Mouse (Mus musculus) neural tube, embryonic 15.5 days (tissue): ENCODE data around the gene Gstp3. TPM values are rescaled to one million over a fixed set of nuclear protein-coding genes. Genes with fewer than 3 reads are reported as not detected.
A peak's percentile ranks its signal among the peaks of the same experiment; 100 is the strongest.

Source experiments
- ATAC-seq: fragments of 200-750 bp; cut with Nextera tagmentation; 2 replicates; pipeline ENCODE4 v1.8.0; 2017; ENCODE audit warnings: mild to moderate bottlenecking, moderate TSS enrichment, moderate library complexity; ENCODE audit not compliant: low FRiP score
- H3K27ac ChIP-seq: fragments of 300-500 bp; sonication (generic); replicated peaks from 2 replicates; pipeline ENCODE4 v1.5.1; 2015; ENCODE audit warnings: mild to moderate bottlenecking, inconsistent platforms
- H3K27me3 ChIP-seq: fragments of 300-500 bp; sonication (generic); replicated peaks from 2 replicates; pipeline ENCODE4 v1.6.1; 2015; ENCODE audit warnings: inconsistent platforms
- H3K36me3 ChIP-seq: fragments of 300-500 bp; sonication (generic); 2 replicates; pipeline ENCODE4 v1.6.1; 2015; ENCODE audit warnings: inconsistent platforms
- H3K4me1 ChIP-seq: fragments of 300-500 bp; sonication (generic); 2 replicates; pipeline ENCODE4 v1.6.1; 2015; ENCODE audit warnings: inconsistent platforms
- H3K4me2 ChIP-seq: fragments of 300-500 bp; sonication (generic); 2 replicates; pipeline ENCODE4 v1.6.1; 2015; ENCODE audit warnings: inconsistent platforms, mild to moderate bottlenecking, moderate library complexity
- H3K4me3 ChIP-seq: fragments of 300-500 bp; sonication (generic); replicated peaks from 2 replicates; pipeline ENCODE4 v1.5.1; 2015; ENCODE audit warnings: mild to moderate bottlenecking, inconsistent platforms
- H3K9ac ChIP-seq: fragments of 300-500 bp; sonication (generic); replicated peaks from 2 replicates; pipeline ENCODE4 v1.6.1; 2015; ENCODE audit warnings: mild to moderate bottlenecking, inconsistent platforms
- H3K9me3 ChIP-seq: fragments of 300-500 bp; sonication (generic); replicated peaks from 2 replicates; pipeline ENCODE4 v1.6.1; 2016; ENCODE audit warnings: inconsistent platforms
- WGBS: fragments of 180-500 bp; shearing (Covaris S2); methylation state at CpG from one replicate; pipeline ENCODE4 v1.1.7; 2015; ENCODE audit warnings: mixed read lengths; 5-methylcytosine and 5-hydroxymethylcytosine counted together
- polyA plus RNA-seq: library from polyadenylated mRNA; unstranded; fragments of >200 nt; fragmentation: Nextera tagmentation; extraction: Ambion mirVana; gene quantifications from 2 replicates; pipeline ENCODE4 v1.2.1, GENCODE M21; 2015

The Gstp3 gene
- polyA plus RNA-seq, 1 experiment from 2014 or later: not detected

- 97% methylated on average over 5 of the region's 5 CpGs for WGBS
- no peak overlapping the region for H3K9ac ChIP-seq
- no peaks in the 10 kb centered on the region for H3K27me3 ChIP-seq
- H3K4me1 ChIP-seq: peaks cover 18% of the 10 kb centered on the region
- ATAC-seq: no peak
- peak overlapping the region; percentile 62 for H3K4me2 ChIP-seq
- H3K36me3 ChIP-seq: peaks cover 44% of the 10 kb centered on the region
- no peak overlapping the region for H3K4me3 ChIP-seq
- no peak overlapping the region for H3K27ac ChIP-seq
- no peaks in the 10 kb centered on the region for H3K9me3 ChIP-seq
Observed at GRCm38 (mm10) chr19:4011086-4011485, 48.3 kb downstream of the Gstp3 start.

Other genes starting within 250 kb of the Gstp3 start
- 59.9 and 68.7 TPM in 2 replicates for gene Chka, start 207.8 kb downstream of the Gstp3 start, polyA plus RNA-seq
- gene Tcirg1, start 152.4 kb downstream of the Gstp3 start, polyA plus RNA-seq: 20.3 and 29.0 TPM in 2 replicates
- 308 and 330 TPM in 2 replicates for gene Ndufs8, start 146.8 kb downstream of the Gstp3 start, polyA plus RNA-seq
- gene Aldh3b1, start 129.8 kb downstream of the Gstp3 start, polyA plus RNA-seq: 2.5 and 3.8 TPM in 2 replicates
- 15.0 and 20.6 TPM in 2 replicates for gene Unc93b1, start 124.4 kb downstream of the Gstp3 start, polyA plus RNA-seq
- gene Aldh3b3, start 100.9 kb downstream of the Gstp3 start, polyA plus RNA-seq: not detected in 2 replicates
- gene Aldh3b2, start 87.2 kb downstream of the Gstp3 start, polyA plus RNA-seq: 0.20 and 1.6 TPM in 2 replicates
- 2.8 and 4.6 TPM in 2 replicates for gene Acy3, start 73.0 kb downstream of the Gstp3 start, polyA plus RNA-seq
- gene Tbx10, start 66.8 kb downstream of the Gstp3 start, polyA plus RNA-seq: 0.08 TPM in 1 of 2 replicates, not detected in the other
- 26.1 and 26.8 TPM in 2 replicates for gene Nudt8, start 59.0 kb downstream of the Gstp3 start, polyA plus RNA-seq
- 4.5 and 5.7 TPM in 2 replicates for gene Gm49405, start 58.9 kb downstream of the Gstp3 start, polyA plus RNA-seq
- gene Doc2g, start 56.3 kb downstream of the Gstp3 start, polyA plus RNA-seq: 6.0 and 6.7 TPM in 2 replicates
- 262 and 279 TPM in 2 replicates for gene Ndufv1, start 46.8 kb downstream of the Gstp3 start, polyA plus RNA-seq
- gene Gstp1, start 21.6 kb downstream of the Gstp3 start, polyA plus RNA-seq: 552 and 568 TPM in 2 replicates
- gene Gstp2, start 13.5 kb downstream of the Gstp3 start, polyA plus RNA-seq: 1.9 and 7.6 TPM in 2 replicates
- not detected in 2 replicates for gene Cabp2, start 22.0 kb upstream of the Gstp3 start, polyA plus RNA-seq
- 88.7 and 99.0 TPM in 2 replicates for gene Cdk2ap2, start 37.6 kb upstream of the Gstp3 start, polyA plus RNA-seq
- gene Pitpnm1, start 40.4 kb upstream of the Gstp3 start, polyA plus RNA-seq: 72.1 and 80.9 TPM in 2 replicates
- 105 and 111 TPM in 2 replicates for gene Aip, start 66.3 kb upstream of the Gstp3 start, polyA plus RNA-seq
- gene Gpr152, start 80.2 kb upstream of the Gstp3 start, polyA plus RNA-seq: not detected in 2 replicates
- 0.20 and 0.28 TPM in 2 replicates for gene Cabp4, start 84.5 kb upstream of the Gstp3 start, polyA plus RNA-seq
- gene Coro1b, start 89.0 kb upstream of the Gstp3 start, polyA plus RNA-seq: 102 and 141 TPM in 2 replicates
- gene Ptprcap, start 94.0 kb upstream of the Gstp3 start, polyA plus RNA-seq: 1.0 and 52.3 TPM in 2 replicates
- gene Rps6kb2, start 103.8 kb upstream of the Gstp3 start, polyA plus RNA-seq: 54.4 and 56.3 TPM in 2 replicates
- 5.9 and 6.4 TPM in 2 replicates for gene Carns1, start 115.9 kb upstream of the Gstp3 start, polyA plus RNA-seq
- 0.74 and 20.7 TPM in 2 replicates for gene Tbc1d10c, start 131.7 kb upstream of the Gstp3 start, polyA plus RNA-seq
- 589 and 681 TPM in 2 replicates for gene Ppp1ca, start 132.5 kb upstream of the Gstp3 start, polyA plus RNA-seq
- gene Rad9a, start 142.1 kb upstream of the Gstp3 start, polyA plus RNA-seq: 24.3 and 27.2 TPM in 2 replicates
- gene Clcf1, start 154.7 kb upstream of the Gstp3 start, polyA plus RNA-seq: 0.78 and 2.2 TPM in 2 replicates
- gene AC109138.7, start 154.8 kb upstream of the Gstp3 start, polyA plus RNA-seq: not detected in 2 replicates
- 24.7 and 28.0 TPM in 2 replicates for gene Pold4, start 172.3 kb upstream of the Gstp3 start, polyA plus RNA-seq
- 19.8 TPM in 2 replicates for gene Ssh3, start 209.6 kb upstream of the Gstp3 start, polyA plus RNA-seq
- 63.0 and 75.4 TPM in 2 replicates for gene Ankrd13d, start 223.6 kb upstream of the Gstp3 start, polyA plus RNA-seq
- 26.2 and 31.3 TPM in 2 replicates for gene Grk2, start 246.7 kb upstream of the Gstp3 start, polyA plus RNA-seq